Mouse (Mus musculus) C2C12 (cell line): ENCODE measurements around the gene Ak1.

Experiments used
- CEBPB ChIP-seq: IDR thresholded peaks from one replicate; pipeline ENCODE4 v1.6.1; 2011; ENCODE audit warnings: low read depth, mild to moderate bottlenecking, control low read depth, moderate library complexity
- CTCF ChIP-seq: IDR thresholded peaks from one replicate; pipeline ENCODE4 v1.5.1; 2011; ENCODE audit not compliant: control insufficient read depth, insufficient read depth, insufficient read length
- MAX ChIP-seq: IDR thresholded peaks from one replicate; pipeline ENCODE4 v1.6.1; 2011; ENCODE audit warnings: mild to moderate bottlenecking, control low read depth
- USF1 ChIP-seq: IDR thresholded peaks from one replicate; pipeline ENCODE4 v1.6.1; 2011; ENCODE audit warnings: low read depth, mild to moderate bottlenecking, control low read depth, moderate library complexity

GRCm38 (mm10) chr2:32676821-32677220, 55.3 kb downstream of the Ak1 start:
- TF ChIP-seq CTCF (no peak), CEBPB (no peak), MAX (no peak), USF1 (no peak)
